Mouse (Mus musculus): ENCODE results near the gene Rdx. TPM values are rescaled to one million over a fixed set of nuclear protein-coding genes. Genes with fewer than 3 reads are reported as not detected.
"Not testable (repeated sequence)": the region's sequence is repeated elsewhere in the genome, so short reads cannot be mapped to it uniquely, and the experiment has no call there.

Gene Rdx
- polyA plus RNA-seq, 1 experiment: 28.5 TPM

GRCm38 (mm10) chr9:52055313-52055712, 8.3 kb downstream of the Rdx start:
- no peak overlapping the region for H3K4me3 ChIP-seq (ENCODE audit: insufficient read depth, poor library complexity, severe bottlenecking)
- H3K27me3 ChIP-seq (ENCODE audit: control insufficient read depth, insufficient read depth, insufficient read length): no peaks in the 10 kb centered on the region
- peaks cover 95% of the 10 kb centered on the region for H3K79me3 ChIP-seq (ENCODE audit: low read depth)
- H3K36me3 ChIP-seq (ENCODE audit: control insufficient read depth, insufficient read depth): peaks cover 3% of the 10 kb centered on the region
- H3ac ChIP-seq (ENCODE audit: control insufficient read depth, insufficient read length, low read depth): no peak overlapping the region
- H3K79me2 ChIP-seq (ENCODE audit: control insufficient read depth, insufficient read depth): peaks cover 100% of the 10 kb centered on the region
- TF ChIP-seq MAX (IDR thresholded peaks at IDR 0.05) (no peak), MYOG (IDR thresholded peaks at IDR 0.05; ENCODE audit: control insufficient read depth, extremely low read depth, insufficient read length) (no peak), USF1 (IDR thresholded peaks at IDR 0.05; ENCODE audit: low read depth) (no peak), MYOD1 (IDR thresholded peaks at IDR 0.05; ENCODE audit: control insufficient read depth, insufficient read length, low read depth) (no peak), CEBPB (IDR thresholded peaks at IDR 0.05; ENCODE audit: low read depth) (no peak), CTCF (IDR thresholded peaks at IDR 0.05; ENCODE audit: control insufficient read depth, insufficient read depth, insufficient read length) (no peak), FOSL1 (IDR thresholded peaks at IDR 0.05; ENCODE audit: insufficient read depth, low read length, poor library complexity, severe bottlenecking) (no peak)

- Histone ChIP-seq H3K79me3 (ENCODE audit: low read depth) (peaks cover 71% of the 10 kb centered on the region), H3K27me3 (ENCODE audit: control insufficient read depth, insufficient read depth, insufficient read length) (no peaks in the 10 kb centered on the region), H3K79me2 (ENCODE audit: control insufficient read depth, insufficient read depth) (peaks cover 92% of the 10 kb centered on the region), H3K36me3 (ENCODE audit: control insufficient read depth, insufficient read depth) (peaks cover 19% of the 10 kb centered on the region), H3ac (ENCODE audit: control insufficient read depth, insufficient read length, low read depth) (no peak overlapping the region), H3K4me3 (ENCODE audit: insufficient read depth, poor library complexity, severe bottlenecking) (no peak overlapping the region)
- TF ChIP-seq CEBPB (IDR thresholded peaks at IDR 0.05; ENCODE audit: low read depth) (no peak), USF1 (IDR thresholded peaks at IDR 0.05; ENCODE audit: low read depth) (no peak)
Measured at GRCm38 (mm10) chr9:52059788-52060187, 12.8 kb downstream of the Rdx start.

GRCm38 (mm10) chr9:52070052-52070451, 23.1 kb downstream of the Rdx start:
- H3K79me3 ChIP-seq (ENCODE audit: low read depth): no peaks in the 10 kb centered on the region
- no peaks in the 10 kb centered on the region for H3K79me2 ChIP-seq (ENCODE audit: control insufficient read depth, insufficient read depth)
- no peaks in the 10 kb centered on the region for H3K27me3 ChIP-seq (ENCODE audit: control insufficient read depth, insufficient read depth, insufficient read length)
- H3K4me3 ChIP-seq (ENCODE audit: insufficient read depth, poor library complexity, severe bottlenecking): no peak overlapping the region
- no peak overlapping the region for H3ac ChIP-seq (ENCODE audit: control insufficient read depth, insufficient read length, low read depth)
- no peak for TF ChIP-seq CTCF (IDR thresholded peaks at IDR 0.05; ENCODE audit: control insufficient read depth, insufficient read depth, insufficient read length)
- no peak for TF ChIP-seq MAX (IDR thresholded peaks at IDR 0.05)
- TF ChIP-seq CEBPB (IDR thresholded peaks at IDR 0.05; ENCODE audit: low read depth): no peak
- TF ChIP-seq FOSL1 (IDR thresholded peaks at IDR 0.05; ENCODE audit: insufficient read depth, low read length, poor library complexity, severe bottlenecking): no peak
- TF ChIP-seq USF1 (IDR thresholded peaks at IDR 0.05; ENCODE audit: low read depth): no peak
- no peak for TF ChIP-seq MYOD1 (IDR thresholded peaks at IDR 0.05; ENCODE audit: control insufficient read depth, insufficient read length, low read depth)
- no peak for TF ChIP-seq MYOG (IDR thresholded peaks at IDR 0.05; ENCODE audit: control insufficient read depth, extremely low read depth, insufficient read length)
- peaks cover 80% of the 10 kb centered on the region for H3K36me3 ChIP-seq (ENCODE audit: control insufficient read depth, insufficient read depth)

- H3K79me2 ChIP-seq (ENCODE audit: control insufficient read depth, insufficient read depth); H3K4me3 ChIP-seq (ENCODE audit: insufficient read depth, poor library complexity, severe bottlenecking); H3K27me3 ChIP-seq (ENCODE audit: control insufficient read depth, insufficient read depth, insufficient read length); H3K79me3 ChIP-seq (ENCODE audit: low read depth); H3ac ChIP-seq (ENCODE audit: control insufficient read depth, insufficient read length, low read depth): not testable (repeated sequence)
- H3K36me3 ChIP-seq (ENCODE audit: control insufficient read depth, insufficient read depth): peaks cover 79% of the 10 kb centered on the region
Measured at GRCm38 (mm10) chr9:52071352-52071751, 24.4 kb downstream of the Rdx start.

- Histone ChIP-seq H3K36me3 (ENCODE audit: control insufficient read depth, insufficient read depth) (peaks cover 79% of the 10 kb centered on the region), H3K79me3 (ENCODE audit: low read depth) (no peaks in the 10 kb centered on the region), H3K4me3 (ENCODE audit: insufficient read depth, poor library complexity, severe bottlenecking) (no peak overlapping the region), H3K79me2 (ENCODE audit: control insufficient read depth, insufficient read depth) (peaks cover 4% of the 10 kb centered on the region), H3ac (ENCODE audit: control insufficient read depth, insufficient read length, low read depth) (no peak overlapping the region), H3K27me3 (ENCODE audit: control insufficient read depth, insufficient read depth, insufficient read length) (no peaks in the 10 kb centered on the region)
- TF ChIP-seq CEBPB (IDR thresholded peaks at IDR 0.05; ENCODE audit: low read depth) (no peak), FOSL1 (IDR thresholded peaks at IDR 0.05; ENCODE audit: insufficient read depth, low read length, poor library complexity, severe bottlenecking) (no peak), USF1 (IDR thresholded peaks at IDR 0.05; ENCODE audit: low read depth) (no peak), CTCF (IDR thresholded peaks at IDR 0.05; ENCODE audit: control insufficient read depth, insufficient read depth, insufficient read length) (no peak), MYOG (IDR thresholded peaks at IDR 0.05; ENCODE audit: control insufficient read depth, extremely low read depth, insufficient read length) (no peak), MYOD1 (IDR thresholded peaks at IDR 0.05; ENCODE audit: control insufficient read depth, insufficient read length, low read depth) (no peak), MAX (IDR thresholded peaks at IDR 0.05) (no peak)
Measured at GRCm38 (mm10) chr9:52072202-52072601, 25.2 kb downstream of the Rdx start.

- Histone ChIP-seq H3K27me3 (ENCODE audit: control insufficient read depth, insufficient read depth, insufficient read length) (no peaks in the 10 kb centered on the region), H3K36me3 (ENCODE audit: control insufficient read depth, insufficient read depth) (peaks cover 63% of the 10 kb centered on the region)
- TF ChIP-seq MYOG (IDR thresholded peaks at IDR 0.05; ENCODE audit: control insufficient read depth, extremely low read depth, insufficient read length) (no peak), USF1 (IDR thresholded peaks at IDR 0.05; ENCODE audit: low read depth) (no peak), CTCF (IDR thresholded peaks at IDR 0.05; ENCODE audit: control insufficient read depth, insufficient read depth, insufficient read length) (no peak), CEBPB (IDR thresholded peaks at IDR 0.05; ENCODE audit: low read depth) (no peak), MAX (IDR thresholded peaks at IDR 0.05) (no peak), MYOD1 (IDR thresholded peaks at IDR 0.05; ENCODE audit: control insufficient read depth, insufficient read length, low read depth) (no peak)
Measured at GRCm38 (mm10) chr9:52076089-52076488, 29.1 kb downstream of the Rdx start.

More at GRCm38 (mm10) chr9:52076089-52076488, 29.1 kb downstream of the Rdx start:
- Histone ChIP-seq H3ac (ENCODE audit: control insufficient read depth, insufficient read length, low read depth) (no peak overlapping the region), H3K79me2 (ENCODE audit: control insufficient read depth, insufficient read depth) (peaks cover 13% of the 10 kb centered on the region), H3K4me3 (ENCODE audit: insufficient read depth, poor library complexity, severe bottlenecking) (no peak overlapping the region), H3K79me3 (ENCODE audit: low read depth) (no peaks in the 10 kb centered on the region)
